Mouse (Mus musculus) brain, adult 2 months (tissue): ENCODE data around the gene Snx18.
A peak's percentile ranks its signal among the peaks of the same experiment; 100 is the strongest.

Experiments used
- DNase-seq: peaks from one replicate; pipeline ENCODE4 v3.0.0; 2011; ENCODE audit warnings: low read depth, low spot score

The Snx18 gene

GRCm38 (mm10) chr13:113597616-113598015 is 20.7 kb downstream of the Snx18 start:
- no peak for DNase-seq

DNA sequence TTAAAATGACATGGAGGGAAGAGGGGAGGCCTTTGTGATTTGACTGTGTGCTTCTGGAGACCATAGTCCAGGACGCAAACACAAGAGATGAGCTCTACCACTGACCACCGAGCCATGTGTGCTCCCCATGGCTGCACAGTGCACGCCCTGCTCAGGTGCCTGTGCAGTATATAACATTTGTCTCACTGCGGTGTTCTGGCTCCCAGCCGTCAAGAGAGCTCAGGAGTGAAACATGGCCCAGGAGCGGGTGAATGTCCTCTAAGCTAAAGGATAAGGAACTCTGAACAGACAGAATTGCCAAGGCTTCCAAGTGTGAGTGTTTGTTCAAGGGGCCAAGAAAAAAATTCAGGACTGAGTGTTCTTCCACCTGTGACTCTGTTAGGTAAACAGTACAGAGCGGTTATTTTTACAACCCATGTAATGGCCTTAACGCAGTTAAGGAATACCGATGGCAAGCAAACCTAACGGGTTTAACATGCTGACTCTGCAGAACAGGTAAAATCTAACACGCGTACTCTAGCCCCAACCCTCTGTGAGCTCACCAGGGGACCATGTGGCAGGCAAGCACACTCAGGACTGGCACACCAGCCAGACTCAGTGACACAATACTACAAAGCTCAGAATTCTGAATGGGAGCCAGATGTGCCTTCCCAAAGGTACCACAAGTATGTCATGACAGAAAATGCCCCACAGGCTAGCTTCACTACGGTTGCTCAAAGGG is 21.4 kb downstream of the Snx18 start:
- DNase-seq, result peak; percentile 79

DNA sequence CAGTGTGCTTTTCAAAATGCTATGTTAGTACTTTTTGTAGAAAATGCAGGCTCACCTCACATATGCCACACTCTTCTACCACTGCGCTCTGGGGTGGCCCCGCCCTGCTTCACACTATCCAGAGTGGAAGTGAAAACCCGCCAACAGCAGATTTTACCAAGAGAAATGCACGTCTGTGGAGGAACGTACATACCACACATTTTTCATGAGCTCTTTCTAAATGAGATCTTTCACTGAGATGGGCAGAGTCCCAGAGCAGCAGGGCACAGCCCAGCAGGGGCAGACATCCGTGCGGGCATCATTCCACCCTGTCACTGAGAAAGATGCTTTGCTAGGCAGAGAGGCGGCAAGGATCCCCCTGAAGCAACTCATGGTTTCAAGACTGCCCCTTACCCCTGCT is 22.4 kb downstream of the Snx18 start:
- DNase-seq, result peak; percentile 67

DNA sequence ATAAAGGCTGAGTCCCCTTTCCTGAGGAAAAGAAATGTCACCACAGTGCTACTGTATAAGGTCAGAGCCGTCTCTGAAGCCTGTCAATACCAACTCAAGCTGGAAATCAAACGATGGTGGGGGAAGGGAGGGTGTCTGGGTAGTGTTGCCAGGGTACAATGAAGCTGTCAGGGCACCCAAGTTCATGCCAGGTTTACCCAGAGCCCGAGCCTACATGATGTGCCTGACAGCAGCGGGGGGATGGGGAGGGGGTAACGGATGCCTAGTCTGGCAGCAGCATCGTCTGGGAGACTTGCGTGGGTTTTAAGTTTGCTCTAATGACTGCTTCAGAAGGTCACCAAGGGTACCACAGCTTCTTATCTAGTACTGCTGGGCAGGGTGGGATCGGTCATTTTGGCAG is 23.1 kb downstream of the Snx18 start:
- DNase-seq, result no peak

GRCm38 (mm10) chr13:113594361-113594760 is 24.0 kb downstream of the Snx18 start:
- no peak for DNase-seq

DNA sequence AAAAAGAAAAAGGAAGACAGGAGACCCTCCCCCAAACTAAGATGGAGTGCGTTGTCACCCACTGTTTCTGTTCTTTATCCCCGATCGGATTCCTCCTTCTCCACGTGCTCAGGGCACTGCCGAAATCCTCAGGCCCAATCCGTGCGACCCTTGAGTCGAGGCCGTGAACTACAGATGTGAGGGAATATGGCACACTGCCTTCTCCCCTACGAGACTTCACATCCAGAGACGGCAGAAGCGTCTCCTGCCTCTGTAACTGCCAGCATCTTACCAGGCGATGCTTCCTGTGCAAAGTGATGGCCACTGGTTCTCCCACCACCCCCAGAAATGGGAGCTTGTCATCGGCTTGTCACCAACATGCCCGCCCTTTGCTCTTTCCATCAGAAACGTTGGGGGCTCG is 24.7 kb downstream of the Snx18 start:
- no peak for DNase-seq

DNA sequence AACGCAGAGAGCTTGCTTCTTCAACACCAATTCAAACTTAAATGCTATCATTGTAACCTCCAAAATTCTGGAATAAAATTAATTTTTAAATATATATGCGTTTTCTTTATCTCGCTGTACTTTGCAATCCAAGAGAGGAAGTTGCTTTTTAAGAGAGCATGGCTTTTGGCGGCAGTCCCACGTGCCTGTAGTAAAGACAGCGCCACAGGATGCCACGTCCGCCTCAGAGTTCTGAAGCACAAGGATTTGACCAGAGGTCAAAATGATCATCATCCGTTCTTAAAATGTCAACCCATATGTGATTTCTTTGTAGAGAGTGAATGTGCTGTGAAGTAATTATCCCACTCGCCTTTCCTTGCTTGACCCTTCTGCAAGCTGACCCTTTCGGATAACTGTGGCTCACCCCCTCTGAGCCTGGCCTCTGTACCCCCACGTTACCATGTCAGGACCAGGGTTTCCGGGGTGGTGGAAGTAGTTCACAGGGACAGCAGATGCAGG is 25.6 kb downstream of the Snx18 start:
- no peak for DNase-seq

GRCm38 (mm10) chr13:113591336-113591735 is 27.0 kb downstream of the Snx18 start:
- no peak for DNase-seq

- DNase-seq, result no peak
Measured at GRCm38 (mm10) chr13:113590216-113590615, 28.1 kb downstream of the Snx18 start.

- no peak for DNase-seq
Measured at GRCm38 (mm10) chr13:113589499-113589898, 28.9 kb downstream of the Snx18 start.

DNA sequence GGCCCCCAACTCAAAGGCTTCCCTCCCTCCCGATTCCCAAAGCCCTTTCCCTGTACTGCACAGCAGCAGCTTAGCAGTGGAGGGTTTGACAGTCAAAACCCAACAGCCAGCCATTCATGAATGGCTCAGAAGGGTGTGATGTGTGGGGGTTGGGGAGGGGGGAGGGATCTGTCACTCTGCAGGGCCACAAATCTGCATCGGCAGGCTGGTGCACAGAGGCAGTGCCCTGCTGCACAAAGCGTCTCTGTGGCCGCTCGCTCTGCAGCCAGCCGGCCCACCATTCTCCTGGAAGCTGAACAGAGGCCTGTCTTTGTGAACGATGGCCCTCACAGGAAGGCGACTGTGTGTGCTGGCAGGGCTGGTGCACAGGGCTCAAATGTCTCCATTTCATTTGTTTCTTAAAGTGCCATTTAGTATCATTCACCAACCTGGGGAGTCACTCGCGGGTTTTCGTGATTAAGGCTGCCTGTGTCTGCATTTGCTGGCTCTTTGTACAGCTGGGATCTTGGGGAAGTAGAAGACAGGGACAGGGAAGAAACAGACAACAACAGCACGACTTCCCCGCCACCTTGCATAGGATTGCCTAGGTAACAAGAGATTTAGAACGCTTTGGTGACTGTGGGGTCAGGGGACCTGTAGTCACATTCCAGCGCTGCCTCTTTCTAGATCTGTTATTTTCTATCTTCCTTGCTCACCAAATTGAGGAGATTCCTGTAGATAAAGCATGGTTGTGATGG is 31.0 kb downstream of the Snx18 start:
- DNase-seq, result peak; percentile 89

DNA sequence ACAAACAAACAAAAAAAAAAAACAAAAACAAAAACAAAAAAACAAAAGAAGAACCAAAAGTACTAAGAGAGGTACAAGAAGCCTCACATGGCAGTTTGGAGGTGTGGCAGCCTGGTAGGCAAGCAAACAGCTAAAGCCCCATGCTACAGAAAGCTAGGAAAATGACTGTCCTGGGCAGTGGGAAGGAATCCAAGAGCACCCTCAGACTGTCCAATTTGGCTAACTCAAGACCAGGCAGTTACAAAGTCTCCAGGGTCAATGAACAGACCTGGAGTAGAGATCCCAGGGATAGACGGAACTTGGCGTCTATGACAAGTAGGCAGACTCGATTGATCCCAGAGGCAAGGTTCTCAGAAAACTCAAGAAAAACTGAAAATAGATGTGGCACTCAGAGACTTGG is 32.8 kb downstream of the Snx18 start:
- DNase-seq, result no peak

GRCm38 (mm10) chr13:113584431-113584830 is 33.9 kb downstream of the Snx18 start:
- DNase-seq, result no peak

DNA sequence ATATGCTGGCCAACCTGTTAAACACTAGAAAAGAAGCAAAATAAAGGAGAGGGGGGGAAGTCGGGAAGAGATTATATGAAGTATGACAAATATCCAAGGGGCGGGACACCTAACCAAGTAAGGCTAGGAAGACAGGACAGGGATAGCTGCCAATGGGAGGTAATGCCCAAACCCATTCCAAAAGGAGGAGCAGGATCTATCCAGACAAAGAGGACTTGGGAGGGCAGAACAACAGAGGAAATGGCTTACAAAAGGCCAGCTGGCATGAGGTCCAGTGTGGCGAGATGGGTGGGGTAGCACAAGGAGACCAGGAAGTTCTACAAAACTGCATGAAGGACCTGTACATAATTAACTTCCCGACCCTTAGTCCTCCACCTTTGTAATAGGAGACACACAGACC is 34.8 kb downstream of the Snx18 start:
- DNase-seq, result no peak

- DNase-seq, result no peak
Measured at GRCm38 (mm10) chr13:113582024-113582423, 36.3 kb downstream of the Snx18 start.

- no peak for DNase-seq
Measured at GRCm38 (mm10) chr13:113581436-113581835, 36.9 kb downstream of the Snx18 start.

DNA sequence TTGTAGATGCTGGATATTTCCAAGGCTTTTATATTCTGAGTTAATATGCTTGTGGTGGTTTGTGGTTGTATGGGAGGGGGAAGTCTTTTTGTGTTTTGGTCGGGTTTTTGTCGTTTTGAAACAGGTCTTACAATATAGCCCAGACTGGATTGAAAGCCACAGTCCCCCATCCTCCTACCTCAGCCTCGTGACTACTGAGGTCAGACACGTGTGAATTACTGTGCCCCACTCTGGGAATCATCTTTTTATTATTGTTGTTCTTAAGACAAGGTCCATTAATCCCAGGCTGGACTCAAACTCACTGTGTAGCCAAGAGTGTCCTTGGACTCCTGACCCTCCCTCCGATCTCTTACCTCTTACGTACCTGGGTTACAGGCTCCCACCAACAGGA is 38.0 kb downstream of the Snx18 start:
- no peak for DNase-seq

GRCm38 (mm10) chr13:113579788-113580399 is 38.5 kb downstream of the Snx18 start:
- DNase-seq, result no peak

- no peak for DNase-seq
Measured at GRCm38 (mm10) chr13:113574232-113574631, 44.1 kb downstream of the Snx18 start.

DNA sequence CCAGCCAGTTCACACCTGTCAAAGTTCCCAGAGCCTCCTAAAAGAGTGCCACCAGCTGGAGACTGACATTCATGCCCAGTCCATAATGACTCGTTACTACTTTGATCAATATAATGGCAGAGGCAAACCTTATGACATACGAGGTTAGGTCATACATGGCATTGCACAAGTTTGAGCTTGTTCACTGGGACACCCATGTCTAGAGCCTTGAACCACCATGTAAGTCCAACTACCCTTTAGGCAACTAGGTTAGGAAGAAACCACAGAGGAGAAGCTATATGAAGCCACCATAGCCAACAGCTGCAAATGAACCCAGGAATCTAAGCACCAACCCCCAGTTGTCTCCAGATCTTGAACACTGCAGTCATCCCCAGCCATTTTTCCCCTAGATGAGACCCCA is 45.0 kb downstream of the Snx18 start:
- DNase-seq, result no peak

- DNase-seq, result no peak
Measured at GRCm38 (mm10) chr13:113572046-113572686, 46.2 kb downstream of the Snx18 start.

- DNase-seq, result no peak
Measured at GRCm38 (mm10) chr13:113569526-113569925, 48.8 kb downstream of the Snx18 start.
